ENCODE assay signal across 8 mouse cellular contexts in the genomic region with DNA sequence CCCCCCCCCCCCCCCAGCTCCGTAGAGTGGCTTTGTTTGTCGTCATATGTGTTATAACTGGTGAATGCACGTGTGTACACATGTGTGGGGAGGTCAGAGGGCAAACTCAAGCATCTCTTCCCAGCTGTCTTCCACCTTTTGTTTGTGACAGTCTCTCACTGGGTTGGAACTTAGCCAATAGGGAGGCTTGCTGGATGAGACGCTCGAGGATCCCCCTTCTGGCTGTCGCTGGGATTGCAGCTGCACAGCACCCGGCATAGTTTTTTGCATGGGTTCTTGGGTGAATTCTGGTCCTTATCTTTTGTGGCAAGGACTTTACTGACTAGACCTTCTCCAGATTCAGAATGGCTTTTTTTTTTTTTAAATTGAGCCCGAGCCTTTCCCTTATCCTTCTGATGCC.
DNase-seq lines count a peak whose midpoint lies in the region; ATAC-seq and TF ChIP-seq lines count a peak whose summit lies in the region.

No protein-coding gene starts in this region.

- 32% methylated on average over 7 of the region's 8 CpGs for WGBS in intestine, embryonic 14.5 days
- WGBS in intestine, embryonic 15.5 days: 21% methylated on average over 8 of the region's 8 CpGs
- 18% methylated on average over 7 of the region's 8 CpGs for WGBS in heart, embryonic 11.5 days (ENCODE audit: insufficient replicate concordance)

- POLR2A ChIA-PET in Patski (lab: Charles Lee): no interaction called here

- CTCF ChIA-PET in Patski (lab: Charles Lee): no interaction called here

- no peak overlapping the region for H3K4me3 ChIP-seq in intestine, embryonic 14.5 days (ENCODE audit: low read depth, low read length)
- H3K4me3 ChIP-seq in intestine, embryonic 15.5 days (replicated peaks): no peak overlapping the region
- H3K4me3 ChIP-seq in heart, embryonic 11.5 days (ENCODE audit: low read depth, low read length): 0 out of 2 replicates have a peak overlapping the region, but pooled peaks have one; percentile 11

- peaks cover 29% of the 10 kb centered on the region for H3K4me1 ChIP-seq in intestine, embryonic 14.5 days (replicated peaks; ENCODE audit: control insufficient read depth, insufficient read depth, low read length)
- peaks cover 8% of the 10 kb centered on the region; the same call in 1 of the 2 replicates for H3K4me1 ChIP-seq in intestine, embryonic 15.5 days (replicated peaks)
- H3K4me1 ChIP-seq in heart, embryonic 11.5 days (ENCODE audit: control insufficient read depth, insufficient read depth, low read length): no peaks in the 10 kb centered on the region

- no peaks in the 10 kb centered on the region for H3K27me3 ChIP-seq in intestine, embryonic 14.5 days (replicated peaks; ENCODE audit: control insufficient read depth, insufficient read depth, low read length)
- H3K27me3 ChIP-seq in intestine, embryonic 15.5 days (replicated peaks): no peaks in the 10 kb centered on the region
- H3K27me3 ChIP-seq in Patski: peaks cover 2% of the 10 kb centered on the region
- no peaks in the 10 kb centered on the region for H3K27me3 ChIP-seq in heart, embryonic 11.5 days (ENCODE audit: control insufficient read depth, insufficient read depth, low read length)

- no peak overlapping the region for H3K9ac ChIP-seq in intestine, embryonic 14.5 days (ENCODE audit: low read length)
- H3K9ac ChIP-seq in intestine, embryonic 15.5 days: no peak overlapping the region
- H3K9ac ChIP-seq in heart, embryonic 11.5 days (ENCODE audit: low read depth, low read length): no peak overlapping the region

- peak; percentile 56 for TF ChIP-seq CTCF in Patski (IDR thresholded peaks at IDR 0.05)

- ATAC-seq in intestine, embryonic 14.5 days (replicated peaks; ENCODE audit: low FRiP score, low TSS enrichment, low read depth): no peak
- ATAC-seq in intestine, embryonic 15.5 days: no peak
- no peak for ATAC-seq in Patski
- ATAC-seq in heart, embryonic 11.5 days (replicated peaks; ENCODE audit: insufficient number of reproducible peaks, low FRiP score, low TSS enrichment): no peak

- no peaks in the 10 kb centered on the region for H3K36me3 ChIP-seq in intestine, embryonic 14.5 days (ENCODE audit: control insufficient read depth, insufficient read depth, low read length)
- H3K36me3 ChIP-seq in intestine, embryonic 15.5 days: no peaks in the 10 kb centered on the region
- no peaks in the 10 kb centered on the region for H3K36me3 ChIP-seq in heart, embryonic 11.5 days (ENCODE audit: control insufficient read depth, insufficient read depth, low read length)

- no peak overlapping the region for H3K27ac ChIP-seq in intestine, embryonic 14.5 days (ENCODE audit: low read depth)
- no peak overlapping the region for H3K27ac ChIP-seq in intestine, embryonic 15.5 days
- H3K27ac ChIP-seq in heart, embryonic 11.5 days (ENCODE audit: low read depth, low read length): no peak overlapping the region

- intact Hi-C loops in left cerebral cortex, postnatal 10 days (cut with DNase I): no loop called here

- H3K4me2 ChIP-seq in intestine, embryonic 14.5 days (ENCODE audit: low read length): no peak overlapping the region
- H3K4me2 ChIP-seq in intestine, embryonic 15.5 days (replicated peaks): no peak overlapping the region; the same call in 1 of the 2 replicates
- H3K4me2 ChIP-seq in heart, embryonic 11.5 days: peak overlapping the region; percentile 31

- in situ Hi-C loops in Patski (cut with MboI; ENCODE audit: low pct_unique_long_range_greater_than_20kb): no loop called here

- H3K9me3 ChIP-seq in intestine, embryonic 14.5 days (ENCODE audit: control insufficient read depth, low read length): no peaks in the 10 kb centered on the region
- no peaks in the 10 kb centered on the region for H3K9me3 ChIP-seq in intestine, embryonic 15.5 days
- H3K9me3 ChIP-seq in heart, embryonic 11.5 days (replicated peaks; ENCODE audit: control insufficient read depth, low read length): no peaks in the 10 kb centered on the region

- peak; percentile 79 for DNase-seq in intestine, embryonic 14.5 days (ENCODE audit: low spot score)
- DNase-seq in Patski (ENCODE audit: low read depth, low spot score): no peak
- peak; percentile 91 to 97 for DNase-seq in cerebellum, postnatal 10 days
- peak; percentile 39 to 71 for DNase-seq in left cerebral cortex, postnatal 10 days (ENCODE audit: extremely low spot score in 1 of 2, low spot score in 2 of 2)
- DNase-seq in lung, postnatal 4 days: peak; percentile 67 to 70
- DNase-seq in thymus, postnatal 36 days: peak; percentile 41 to 42
